20 mouse cellular contexts compared by ENCODE assay signal in the genomic region with DNA sequence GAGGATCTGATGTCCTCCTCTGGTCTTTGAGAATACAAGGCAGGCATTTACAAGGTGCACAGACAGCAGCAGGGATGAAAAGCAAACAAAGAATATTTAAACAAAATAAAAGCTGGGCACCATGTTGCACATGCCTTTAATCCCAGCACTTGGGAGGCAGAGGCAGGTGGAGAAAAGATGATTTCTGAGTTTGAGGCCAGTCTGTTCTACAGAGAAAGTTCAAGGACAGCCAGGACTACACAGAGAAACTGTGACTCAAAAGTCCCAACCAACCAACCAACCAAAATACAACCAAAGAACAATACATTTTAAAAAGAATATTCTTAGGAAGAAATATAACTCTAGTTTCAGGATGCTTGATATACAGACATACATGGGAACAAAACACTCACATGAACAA. TPM values are rescaled to one million over a fixed set of nuclear protein-coding genes. Genes with fewer than 3 reads are reported as not detected.
DNase-seq lines count a peak whose midpoint lies in the region; ATAC-seq lines count a peak whose summit lies in the region.
"Had no signal": no experiment of that assay in that cellular context is flagged by ENCODE, and none has a peak within 500 bp of the region (broad histone marks: within the 10 kb centered on the region; RNA-seq: fewer than 3 reads in every experiment).

No protein-coding gene starts in this region.

- peak; percentile 23 for DNase-seq in adrenal gland, adult 2 months
- no peak for DNase-seq in adrenal gland, adult 18-20 months (ENCODE audit: low spot score in 2 of 2)
- peak; percentile 73 for DNase-seq in midbrain, embryonic 11.5 days (ENCODE audit: low spot score, missing footprints)
- DNase-seq: adrenal gland, adult 8-10 months; adrenal gland, postnatal 10 days; adrenal gland, postnatal 14 days; adrenal gland, postnatal 25 days; B cell, adult 2 months; cerebellum, adult 11 months; cerebellum, adult 11-12 months; cerebellum, adult 18-20 months; cerebellum, adult 2 months; cerebellum, adult 8-10 months had no signal

- no peak for ATAC-seq in midbrain, embryonic 11.5 days (ENCODE audit: low FRiP score)
- ATAC-seq in midbrain, embryonic 13.5 days: no peak
- ATAC-seq: activated CD4-positive, CD25-positive, alpha-beta regulatory T cell, adult 4 months; CD4-positive, CD25-positive, alpha-beta regulatory T cell, adult 4 months; Patski had no signal

- H3K4me3 ChIP-seq in midbrain, embryonic 11.5 days (ENCODE audit: low read depth, low read length): no peak overlapping the region
- H3K4me3 ChIP-seq in midbrain, embryonic 13.5 days (replicated peaks): no peak overlapping the region

- no peaks in the 10 kb centered on the region for H3K36me3 ChIP-seq in midbrain, embryonic 11.5 days (ENCODE audit: control insufficient read depth, insufficient read depth, low read length)
- no peaks in the 10 kb centered on the region for H3K36me3 ChIP-seq in midbrain, embryonic 13.5 days
- H3K36me3 ChIP-seq: G1E had no signal

- H3K9me3 ChIP-seq in midbrain, embryonic 11.5 days (ENCODE audit: control insufficient read depth, low read length): no peaks in the 10 kb centered on the region
- H3K9me3 ChIP-seq in midbrain, embryonic 13.5 days: no peaks in the 10 kb centered on the region
- H3K9me3 ChIP-seq: G1E had no signal

- H3K9ac ChIP-seq in midbrain, embryonic 11.5 days (ENCODE audit: low read length): no peak overlapping the region
- no peak overlapping the region for H3K9ac ChIP-seq in midbrain, embryonic 13.5 days (replicated peaks)

- H3K27ac ChIP-seq in midbrain, embryonic 11.5 days (ENCODE audit: low read depth, low read length): no peak overlapping the region
- H3K27ac ChIP-seq in midbrain, embryonic 13.5 days: no peak overlapping the region

- H3K4me1 ChIP-seq in midbrain, embryonic 11.5 days (ENCODE audit: control insufficient read depth, insufficient read depth, low read length): peaks cover 3% of the 10 kb centered on the region
- H3K4me1 ChIP-seq in midbrain, embryonic 13.5 days (replicated peaks): no peaks in the 10 kb centered on the region

- H3K27me3 ChIP-seq in midbrain, embryonic 11.5 days (ENCODE audit: control insufficient read depth, insufficient read depth, low read length): no peaks in the 10 kb centered on the region
- H3K27me3 ChIP-seq in midbrain, embryonic 13.5 days: no peaks in the 10 kb centered on the region
- H3K27me3 ChIP-seq: CH12.LX, Patski had no signal

- H3K4me2 ChIP-seq in midbrain, embryonic 11.5 days: no peak overlapping the region
- no peak overlapping the region for H3K4me2 ChIP-seq in midbrain, embryonic 13.5 days (replicated peaks)

RNA-seq across cellular contexts. Expression of a gene that starts 15.0 kb away (rescaled TPM):
- total RNA-seq in adrenal gland, adult 2 months (2021): 10 to 100 TPM; 24.1 to 26.4 TPM
- polyA plus RNA-seq in adrenal gland, adult 2 months (2012; rRNA removed): 0.40 and 1.1 TPM in 2 replicates
- total RNA-seq in adrenal gland, adult 18-20 months (2021): 10 to 100 TPM; 29.1 to 34.4 TPM
- polyA plus RNA-seq in midbrain, embryonic 11.5 days (2014; fragmentation: Nextera tagmentation; extraction: Ambion mirVana): 51.2 and 51.4 TPM in 2 replicates
- polyA plus RNA-seq in midbrain, embryonic 13.5 days (2015; fragmentation: Nextera tagmentation; extraction: Ambion mirVana): 22.3 and 28.7 TPM in 2 replicates

RNA-seq across cellular contexts. Expression of a gene that starts 19.9 kb away (rescaled TPM):
- total RNA-seq in adrenal gland, adult 2 months (2021): 1 to 10 TPM in 1 of 2 experiments, under 1 TPM in 1; 0.62 to 1.7 TPM
- polyA plus RNA-seq in adrenal gland, adult 2 months (2012; rRNA removed): 0.06 TPM in 1 of 2 replicates, not detected in the other
- total RNA-seq in adrenal gland, adult 18-20 months (2021): 1 to 10 TPM; 1.7 to 2.3 TPM
- 17.0 and 22.8 TPM in 2 replicates for polyA plus RNA-seq in midbrain, embryonic 11.5 days (2014; fragmentation: Nextera tagmentation; extraction: Ambion mirVana)
- 6.2 and 6.8 TPM in 2 replicates for polyA plus RNA-seq in midbrain, embryonic 13.5 days (2015; fragmentation: Nextera tagmentation; extraction: Ambion mirVana)
- total RNA-seq: adrenal gland, postnatal 25 days; G1E; MEL had no signal
- polyA plus RNA-seq: activated CD4-positive, CD25-positive, alpha-beta regulatory T cell, adult 4 months; CD4-positive, CD25-positive, alpha-beta regulatory T cell, adult 4 months; G1E; Patski had no signal

Comparison
In these comparisons a context has a peak if more than half of its experiments do, and no peak if none do; other contexts are left out.
1. DNase-seq: peak in adrenal gland, adult 2 months (single experiment) and midbrain, embryonic 11.5 days (single experiment); none in adrenal gland, adult 18-20 months (0 of 2).
2. RNA of a gene that starts 15.0 kb away (polyA plus RNA-seq): 51.2 to 51.4 TPM in midbrain, embryonic 11.5 days and 22.3 to 28.7 TPM in midbrain, embryonic 13.5 days; 0.40 to 1.1 TPM in adrenal gland, adult 2 months; every median in the first group is over 10 times any median in the second.